Mouse (Mus musculus) intestine, embryonic 14.5 days (tissue): ENCODE measurements around the gene Ptprb. TPM values are rescaled to one million over a fixed set of nuclear protein-coding genes. Genes with fewer than 3 reads are reported as not detected.

Experiments used
- ATAC-seq: fragments of 200-750 bp; cut with Nextera tagmentation; replicated peaks from 2 replicates; pipeline ENCODE4 v1.8.0; 2017; ENCODE audit warnings: low read depth, moderate number of reproducible peaks, moderate TSS enrichment, moderate library complexity; ENCODE audit not compliant: low FRiP score, low TSS enrichment
- DNase-seq: peaks from one replicate; pipeline ENCODE4 v3.0.0-alpha.2; 2018; ENCODE audit warnings: low spot score
- H3K27ac ChIP-seq: fragments of 300-500 bp; sonication (generic); 2 replicates; pipeline ENCODE4 v1.5.1; 2014; ENCODE audit warnings: low read depth, mild to moderate bottlenecking, control low read depth
- H3K27me3 ChIP-seq: fragments of 300-500 bp; sonication (generic); replicated peaks from 2 replicates; pipeline ENCODE4 v1.6.1; 2014; ENCODE audit warnings: low read length, control low read depth; ENCODE audit not compliant: control insufficient read depth, insufficient read depth
- H3K36me3 ChIP-seq: fragments of 300-500 bp; sonication (generic); 2 replicates; pipeline ENCODE4 v1.6.1; 2014; ENCODE audit warnings: low read length, control low read depth; ENCODE audit not compliant: control insufficient read depth, insufficient read depth
- H3K4me1 ChIP-seq: fragments of 300-500 bp; sonication (generic); replicated peaks from 2 replicates; pipeline ENCODE4 v1.6.1; 2014; ENCODE audit warnings: low read length, control low read depth, mixed read lengths; ENCODE audit not compliant: control insufficient read depth, insufficient read depth
- H3K4me2 ChIP-seq: fragments of 300-500 bp; sonication (generic); 2 replicates; pipeline ENCODE4 v1.6.1; 2014; ENCODE audit warnings: low read length
- H3K4me3 ChIP-seq: fragments of 300-500 bp; sonication (generic); 2 replicates; pipeline ENCODE4 v1.5.1; 2014; ENCODE audit warnings: low read depth, low read length, control low read depth, mixed read lengths
- H3K9ac ChIP-seq: fragments of 300-500 bp; sonication (generic); 2 replicates; pipeline ENCODE4 v1.6.1; 2014; ENCODE audit warnings: mild to moderate bottlenecking, low read length
- H3K9me3 ChIP-seq: fragments of 300-500 bp; sonication (generic); 2 replicates; pipeline ENCODE4 v1.6.1; 2016; ENCODE audit warnings: low read length, control low read depth; ENCODE audit not compliant: control insufficient read depth
- WGBS: fragments of 180-500 bp; shearing (Covaris S2); extraction: QIAGEN DNeasy Blood & Tissue Kit; methylation state at CpG from one replicate; pipeline ENCODE4 v1.1.7; 2014; 5-methylcytosine and 5-hydroxymethylcytosine counted together
- polyA plus RNA-seq: library from polyadenylated mRNA; unstranded; fragments of >200 nt; fragmentation: Nextera tagmentation; extraction: Ambion mirVana; gene quantifications from 2 replicates; pipeline ENCODE4 v1.2.1, GENCODE M21; 2014

Gene Ptprb
- polyA plus RNA-seq, 1 experiment from 2014 or later: 5.8 TPM

DNA sequence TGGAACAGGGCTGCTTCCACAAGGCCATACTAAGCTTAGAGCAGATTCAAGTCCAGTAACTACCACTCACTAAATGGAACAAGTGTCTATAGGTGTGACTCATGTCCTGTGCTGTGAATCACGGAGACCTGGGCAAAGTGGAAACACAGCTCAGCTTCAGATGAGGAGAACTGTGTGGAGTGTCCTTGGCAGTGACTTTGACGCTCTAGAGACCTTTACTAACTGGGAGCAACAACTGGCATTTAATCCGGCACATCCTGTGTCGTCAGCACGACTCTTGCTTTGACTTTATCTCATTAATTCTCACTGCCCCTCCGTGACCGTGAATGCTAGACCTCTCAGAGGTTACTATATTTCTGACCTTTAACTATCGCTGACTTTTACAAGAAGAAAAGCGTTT, 135.5 kb downstream of the Ptprb start:
- Histone ChIP-seq H3K27ac (no peak overlapping the region), H3K9ac (no peak overlapping the region), H3K36me3 (no peaks in the 10 kb centered on the region), H3K4me2 (no peak overlapping the region), H3K9me3 (no peaks in the 10 kb centered on the region), H3K27me3 (no peaks in the 10 kb centered on the region), H3K4me3 (no peak overlapping the region), H3K4me1 (no peaks in the 10 kb centered on the region)
- WGBS: 50% methylated on average over 9 of the region's 9 CpGs
- ATAC-seq: no peak
- DNase-seq: no peak

DNA sequence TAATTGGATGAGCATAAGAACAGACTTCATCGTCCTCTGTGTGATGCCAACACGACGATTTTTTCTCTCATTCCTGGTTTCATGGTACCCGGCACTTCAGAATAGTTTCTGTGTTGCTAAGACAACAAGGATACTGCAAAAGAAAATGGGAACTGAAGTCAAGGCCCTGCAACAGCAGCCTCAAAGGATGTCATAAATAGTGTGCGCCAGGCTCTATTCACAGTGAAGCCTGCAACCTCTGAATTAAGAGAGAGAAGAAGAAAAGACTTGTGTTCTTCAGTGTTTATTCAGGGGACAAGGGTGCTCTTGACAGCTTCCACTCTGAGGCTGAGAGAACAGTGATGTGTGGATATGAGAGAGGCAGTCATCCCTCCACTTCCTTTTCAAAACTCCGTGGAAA, 140.8 kb downstream of the Ptprb start:
- no peaks in the 10 kb centered on the region for H3K27me3 ChIP-seq
- WGBS: 78% methylated on average over 6 of the region's 6 CpGs
- DNase-seq (no peak), ATAC-seq (no peak)
- no peak overlapping the region for H3K9ac ChIP-seq
- H3K4me1 ChIP-seq: no peaks in the 10 kb centered on the region
- no peaks in the 10 kb centered on the region for H3K9me3 ChIP-seq
- H3K36me3 ChIP-seq: no peaks in the 10 kb centered on the region
- no peak overlapping the region for H3K27ac ChIP-seq
- no peak overlapping the region for H3K4me3 ChIP-seq
- H3K4me2 ChIP-seq: no peak overlapping the region

DNA sequence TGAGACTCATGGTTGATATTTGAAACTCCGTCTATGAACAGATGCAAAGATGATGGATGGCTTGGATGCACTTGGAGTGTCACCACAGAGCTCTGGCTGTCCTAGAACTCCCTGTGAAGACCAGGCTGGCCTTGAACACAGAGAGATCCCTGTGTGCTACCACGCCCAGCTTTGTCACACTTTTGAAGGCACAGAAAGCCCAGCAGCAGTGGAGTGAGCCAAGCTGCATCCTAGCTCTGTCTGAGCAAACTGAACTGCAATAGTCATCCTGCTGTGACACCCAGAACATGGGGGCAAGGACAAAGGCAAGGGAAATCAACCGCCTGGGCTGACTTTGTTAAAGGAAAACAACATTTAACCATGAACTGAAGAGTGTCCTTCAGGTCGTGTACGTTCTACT, 141.4 kb downstream of the Ptprb start:
- DNase-seq (no peak), ATAC-seq (no peak)
- no peak overlapping the region for H3K27ac ChIP-seq
- no peaks in the 10 kb centered on the region for H3K4me1 ChIP-seq
- no peak overlapping the region for H3K9ac ChIP-seq
- H3K27me3 ChIP-seq: no peaks in the 10 kb centered on the region
- H3K4me2 ChIP-seq: no peak overlapping the region
- H3K4me3 ChIP-seq: no peak overlapping the region
- 72% methylated on average over 5 of the region's 5 CpGs for WGBS
- no peaks in the 10 kb centered on the region for H3K9me3 ChIP-seq
- H3K36me3 ChIP-seq: no peaks in the 10 kb centered on the region

GRCm38 (mm10) chr10:116418121-116418726, 142.9 kb downstream of the Ptprb start:
- WGBS: 76% methylated on average over 24 of the region's 24 CpGs
- no peaks in the 10 kb centered on the region for H3K36me3 ChIP-seq
- H3K4me2 ChIP-seq: no peak overlapping the region
- no peaks in the 10 kb centered on the region for H3K4me1 ChIP-seq
- no peak overlapping the region for H3K4me3 ChIP-seq
- DNase-seq: no peak
- H3K9ac ChIP-seq: no peak overlapping the region
- no peaks in the 10 kb centered on the region for H3K9me3 ChIP-seq
- no peaks in the 10 kb centered on the region for H3K27me3 ChIP-seq
- no peak overlapping the region for H3K27ac ChIP-seq
- no peak for ATAC-seq

DNA sequence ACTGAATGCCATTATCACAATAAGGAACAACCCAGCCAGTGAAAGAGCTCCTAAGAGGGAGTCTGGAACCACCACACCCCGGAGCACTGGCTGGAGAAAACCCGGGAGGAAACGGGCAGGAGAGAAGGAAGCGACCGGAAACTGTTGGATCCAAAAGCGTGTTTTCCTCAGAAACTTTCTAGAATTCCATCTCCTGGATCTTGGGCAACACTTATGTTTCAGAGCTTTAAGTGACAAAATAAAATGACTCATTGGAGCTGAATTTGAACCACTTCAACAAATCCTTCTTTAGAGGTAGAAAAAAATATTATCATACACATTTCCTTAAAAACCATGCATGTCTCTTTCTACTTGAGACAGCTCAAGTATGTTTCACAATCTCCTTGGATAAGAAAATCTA, 145.7 kb downstream of the Ptprb start:
- Histone ChIP-seq H3K9me3 (no peaks in the 10 kb centered on the region), H3K27me3 (no peaks in the 10 kb centered on the region), H3K4me1 (no peaks in the 10 kb centered on the region), H3K27ac (no peak overlapping the region), H3K4me3 (no peak overlapping the region), H3K9ac (no peak overlapping the region), H3K4me2 (no peak overlapping the region), H3K36me3 (no peaks in the 10 kb centered on the region)
- no peak for ATAC-seq
- WGBS: 92% methylated on average over 6 of the region's 6 CpGs
- no peak for DNase-seq

GRCm38 (mm10) chr10:116422551-116422950, 147.2 kb downstream of the Ptprb start:
- H3K27ac ChIP-seq: no peak overlapping the region
- DNase-seq (no peak), ATAC-seq (no peak)
- H3K4me1 ChIP-seq: no peaks in the 10 kb centered on the region
- H3K9ac ChIP-seq: no peak overlapping the region
- WGBS: 90% methylated on average over 2 of the region's 2 CpGs
- no peak overlapping the region for H3K4me2 ChIP-seq
- peaks cover under 1% of the 10 kb centered on the region; the same call in 1 of the 2 replicates for H3K9me3 ChIP-seq
- no peaks in the 10 kb centered on the region for H3K27me3 ChIP-seq
- H3K36me3 ChIP-seq: no peaks in the 10 kb centered on the region
- H3K4me3 ChIP-seq: no peak overlapping the region

GRCm38 (mm10) chr10:116424921-116425320, 149.6 kb downstream of the Ptprb start:
- H3K36me3 ChIP-seq: no peaks in the 10 kb centered on the region
- WGBS: 89% methylated on average over 6 of the region's 6 CpGs
- peaks cover 6% of the 10 kb centered on the region; the same call in 1 of the 2 replicates for H3K9me3 ChIP-seq
- DNase-seq (no peak), ATAC-seq (no peak)
- no peak overlapping the region for H3K4me2 ChIP-seq
- no peaks in the 10 kb centered on the region for H3K27me3 ChIP-seq
- H3K4me1 ChIP-seq: no peaks in the 10 kb centered on the region
- H3K4me3 ChIP-seq: no peak overlapping the region
- H3K9ac ChIP-seq: no peak overlapping the region
- H3K27ac ChIP-seq: no peak overlapping the region

- Histone ChIP-seq H3K9ac (no peak overlapping the region), H3K36me3 (no peaks in the 10 kb centered on the region), H3K4me3 (no peak overlapping the region), H3K27me3 (no peaks in the 10 kb centered on the region), H3K4me1 (no peaks in the 10 kb centered on the region), H3K4me2 (no peak overlapping the region), H3K27ac (no peak overlapping the region), H3K9me3 (peaks cover 6% of the 10 kb centered on the region; the same call in 1 of the 2 replicates)
- ATAC-seq: no peak
- WGBS: 82% methylated on average over 7 of the region's 7 CpGs
- no peak for DNase-seq
Measured at GRCm38 (mm10) chr10:116426176-116426575, 150.9 kb downstream of the Ptprb start.

- Histone ChIP-seq H3K4me2 (no peak overlapping the region), H3K4me3 (no peak overlapping the region), H3K36me3 (no peaks in the 10 kb centered on the region), H3K4me1 (no peaks in the 10 kb centered on the region), H3K27me3 (no peaks in the 10 kb centered on the region), H3K9ac (no peak overlapping the region), H3K27ac (no peak overlapping the region), H3K9me3 (peaks cover 6% of the 10 kb centered on the region; the same call in 1 of the 2 replicates)
- WGBS: 93% methylated on average over 26 of the region's 26 CpGs
- ATAC-seq (no peak), DNase-seq (no peak)
Measured at GRCm38 (mm10) chr10:116428026-116428780, 152.9 kb downstream of the Ptprb start.
